Mouse (Mus musculus): ENCODE results near the gene Slc35e3. TPM values are rescaled to one million over a fixed set of nuclear protein-coding genes. Genes with fewer than 3 reads are reported as not detected.
"Not testable (repeated sequence)": the region's sequence is repeated elsewhere in the genome, so short reads cannot be mapped to it uniquely, and the experiment has no call there.

Gene Slc35e3
- polyA plus RNA-seq, 1 experiment, result 11.8 TPM

- Histone ChIP-seq H3K4me1 (ENCODE audit: control insufficient read depth, insufficient read depth, insufficient read length, low read length) (peaks cover 2% of the 10 kb centered on the region; the same call in 1 of the 2 replicates), H3K4me3 (ENCODE audit: insufficient read depth, low read depth, low read length) (no peak overlapping the region), H3K27ac (replicated peaks; ENCODE audit: low read depth, low read length) (no peak overlapping the region)
These were observed 7.1 kb downstream of the Slc35e3 start for GRCm38 (mm10) chr10:117738928-117739647.

- Histone ChIP-seq H3K4me1 (ENCODE audit: control insufficient read depth, insufficient read depth, insufficient read length, low read length) (no peaks in the 10 kb centered on the region), H3K4me3 (ENCODE audit: insufficient read depth, low read depth, low read length) (no peak overlapping the region), H3K27ac (replicated peaks; ENCODE audit: low read depth, low read length) (no peak overlapping the region)
These were observed 7.8 kb downstream of the Slc35e3 start for GRCm38 (mm10) chr10:117738140-117738921.

DNA sequence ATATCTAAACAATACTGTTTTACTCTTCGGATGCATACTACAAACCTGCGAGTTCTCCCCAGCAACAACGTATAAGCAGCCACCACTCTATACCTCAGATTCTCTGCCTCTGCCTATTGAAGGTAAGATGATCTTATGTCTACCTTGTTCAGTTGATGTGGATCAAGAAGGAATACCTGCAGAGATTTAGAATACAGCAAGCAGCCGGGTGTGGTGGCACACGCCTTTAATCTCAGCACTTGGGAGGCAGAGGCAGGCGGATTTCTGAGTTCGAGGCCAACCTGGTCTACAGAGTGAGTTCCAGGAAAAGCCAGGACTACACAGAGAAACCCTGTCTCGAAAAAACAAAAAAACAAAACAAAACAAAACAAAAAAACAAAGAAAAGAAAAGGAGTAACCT, 8.7 kb downstream of the Slc35e3 start:
- not testable (repeated sequence) for H3K27ac ChIP-seq (replicated peaks; ENCODE audit: low read depth, low read length); H3K4me1 ChIP-seq (ENCODE audit: control insufficient read depth, insufficient read depth, insufficient read length, low read length)

GRCm38 (mm10) chr10:117737075-117737474, 9.1 kb downstream of the Slc35e3 start:
- Histone ChIP-seq H3K4me3 (ENCODE audit: insufficient read depth, low read depth, low read length) (no peak overlapping the region), H3K4me1 (ENCODE audit: control insufficient read depth, insufficient read depth, insufficient read length, low read length) (no peaks in the 10 kb centered on the region), H3K27ac (replicated peaks; ENCODE audit: low read depth, low read length) (no peak overlapping the region)

More for the DNA sequence above, 8.7 kb downstream of the Slc35e3 start:
- H3K4me3 ChIP-seq (ENCODE audit: insufficient read depth, low read depth, low read length), result not testable (repeated sequence)

- Histone ChIP-seq H3K4me1 (ENCODE audit: control insufficient read depth, insufficient read depth, insufficient read length, low read length) (no peaks in the 10 kb centered on the region), H3K27ac (replicated peaks; ENCODE audit: low read depth, low read length) (no peak overlapping the region), H3K4me3 (ENCODE audit: insufficient read depth, low read depth, low read length) (no peak overlapping the region)
These were observed 9.6 kb downstream of the Slc35e3 start for GRCm38 (mm10) chr10:117736573-117736972.

- not testable (repeated sequence) for H3K4me1 ChIP-seq (ENCODE audit: control insufficient read depth, insufficient read depth, insufficient read length, low read length); H3K27ac ChIP-seq (replicated peaks; ENCODE audit: low read depth, low read length)
These were observed 10.8 kb downstream of the Slc35e3 start for GRCm38 (mm10) chr10:117735396-117735795.

GRCm38 (mm10) chr10:117734104-117734852, 11.9 kb downstream of the Slc35e3 start:
- H3K4me1 ChIP-seq (ENCODE audit: control insufficient read depth, insufficient read depth, insufficient read length, low read length); H3K27ac ChIP-seq (replicated peaks; ENCODE audit: low read depth, low read length); H3K4me3 ChIP-seq (ENCODE audit: insufficient read depth, low read depth, low read length): not testable (repeated sequence)

More at GRCm38 (mm10) chr10:117735396-117735795, 10.8 kb downstream of the Slc35e3 start:
- not testable (repeated sequence) for H3K4me3 ChIP-seq (ENCODE audit: insufficient read depth, low read depth, low read length)

- H3K4me1 ChIP-seq (ENCODE audit: control insufficient read depth, insufficient read depth, insufficient read length, low read length); H3K4me3 ChIP-seq (ENCODE audit: insufficient read depth, low read depth, low read length); H3K27ac ChIP-seq (replicated peaks; ENCODE audit: low read depth, low read length): not testable (repeated sequence)
These were observed 12.5 kb downstream of the Slc35e3 start for GRCm38 (mm10) chr10:117733626-117734025.

DNA sequence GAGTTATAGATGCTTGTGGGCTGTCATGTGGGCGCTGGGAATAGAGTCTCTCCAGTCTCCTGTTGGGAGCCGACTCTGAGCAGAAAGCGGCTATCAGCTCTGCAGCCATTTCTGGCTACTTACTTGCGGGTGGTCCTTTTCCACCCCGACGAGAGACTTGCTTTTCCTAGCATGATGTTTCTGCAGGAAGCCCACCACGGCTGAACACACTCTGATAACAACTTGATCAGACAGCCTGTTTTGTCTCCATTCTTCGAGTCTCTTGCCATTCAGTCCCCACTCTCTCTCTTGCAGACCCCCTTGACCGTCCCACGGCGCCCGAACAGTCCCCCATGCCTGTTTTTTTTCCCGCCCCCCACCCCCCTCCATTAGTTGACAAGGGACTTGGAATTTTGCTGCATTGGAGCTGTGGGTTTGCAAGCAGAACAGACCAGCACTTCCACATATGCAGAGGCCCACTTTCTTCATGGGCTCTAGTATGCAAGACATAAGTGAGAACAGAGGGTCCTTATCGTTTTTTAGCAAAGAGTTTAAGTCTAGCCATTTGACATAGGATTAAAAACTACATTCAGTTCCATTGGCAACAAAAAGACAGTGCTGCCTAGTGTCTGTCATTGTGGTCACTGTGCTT, 13.1 kb downstream of the Slc35e3 start:
- Histone ChIP-seq H3K4me1 (ENCODE audit: control insufficient read depth, insufficient read depth, insufficient read length, low read length) (no peaks in the 10 kb centered on the region), H3K27ac (replicated peaks; ENCODE audit: low read depth, low read length) (no peak overlapping the region), H3K4me3 (ENCODE audit: insufficient read depth, low read depth, low read length) (no peak overlapping the region)

- H3K27ac ChIP-seq (replicated peaks; ENCODE audit: low read depth, low read length), result no peak overlapping the region
- no peaks in the 10 kb centered on the region for H3K4me1 ChIP-seq (ENCODE audit: control insufficient read depth, insufficient read depth, insufficient read length, low read length)
- no peak overlapping the region for H3K4me3 ChIP-seq (ENCODE audit: insufficient read depth, low read depth, low read length)
These were observed 14.0 kb downstream of the Slc35e3 start for GRCm38 (mm10) chr10:117732184-117732583.

DNA sequence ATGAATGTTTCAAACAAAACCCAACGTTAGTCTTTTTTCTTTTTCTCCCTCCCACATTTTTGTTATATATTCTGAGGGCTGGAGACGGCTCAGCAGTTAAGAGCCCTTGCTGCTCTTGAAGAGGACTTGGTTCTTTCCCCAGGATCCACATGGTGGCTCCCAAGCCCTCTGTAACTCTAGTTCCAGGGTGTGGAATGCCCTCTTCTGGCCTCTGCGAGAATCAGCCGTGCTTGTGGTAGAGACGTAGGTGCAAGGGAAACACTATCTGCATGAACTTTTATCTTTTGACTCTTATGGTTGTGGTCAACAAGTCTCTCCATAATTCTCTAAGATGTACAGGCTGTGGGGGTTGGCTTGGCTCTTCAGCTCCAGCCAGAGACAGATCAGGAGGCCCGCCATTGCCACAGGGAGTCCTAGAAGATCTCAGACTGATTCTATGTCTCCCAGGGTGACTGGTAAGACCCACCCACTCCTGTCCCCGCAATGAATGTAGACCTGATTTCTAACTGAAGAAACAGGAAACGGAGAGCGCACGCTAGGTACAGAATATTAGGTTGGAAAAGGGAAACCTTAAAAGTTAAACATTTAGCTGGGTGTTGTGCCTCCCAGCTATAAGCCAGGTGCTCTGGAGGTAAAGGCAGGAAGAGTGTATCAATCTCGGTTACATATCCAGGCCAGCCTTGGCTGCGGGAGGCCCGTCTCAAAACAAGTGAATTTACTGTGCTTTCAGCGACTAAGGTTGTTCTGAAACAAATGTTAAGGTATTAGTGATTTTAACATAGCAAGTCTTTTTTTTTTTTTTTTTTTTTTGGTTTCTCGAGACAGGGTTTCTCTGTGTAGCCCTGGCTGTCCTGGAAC, 14.7 kb downstream of the Slc35e3 start:
- H3K4me3 ChIP-seq (ENCODE audit: insufficient read depth, low read depth, low read length), result no peak overlapping the region
- H3K4me1 ChIP-seq (ENCODE audit: control insufficient read depth, insufficient read depth, insufficient read length, low read length), result no peaks in the 10 kb centered on the region
- H3K27ac ChIP-seq (replicated peaks; ENCODE audit: low read depth, low read length), result no peak overlapping the region

DNA sequence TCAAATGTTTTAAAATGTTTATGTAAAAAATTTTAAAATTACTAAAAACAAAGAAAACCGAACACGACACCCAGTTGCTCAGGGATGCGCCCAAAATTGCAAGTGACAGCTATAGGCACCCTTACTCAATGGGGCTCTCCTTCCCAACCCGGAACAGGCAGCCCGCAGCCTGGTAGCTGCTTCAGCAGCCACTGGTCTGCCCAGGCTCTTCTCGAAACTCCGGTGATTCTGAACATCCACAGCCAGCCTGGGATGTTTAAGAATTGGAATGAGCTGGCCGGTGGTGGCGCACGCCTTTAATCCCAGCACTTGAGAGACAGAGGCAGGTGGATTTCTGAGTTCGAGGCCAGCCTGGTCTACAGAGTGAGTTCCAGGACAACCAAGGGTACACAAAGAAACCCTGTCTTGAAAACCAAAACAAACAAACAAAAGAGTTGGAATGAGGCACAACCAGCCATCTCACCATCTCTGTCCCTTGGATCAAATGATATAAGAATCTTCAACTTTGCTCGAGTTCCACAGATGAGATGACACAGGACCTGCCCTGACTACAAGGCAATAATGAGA, 15.4 kb downstream of the Slc35e3 start:
- H3K4me1 ChIP-seq (ENCODE audit: control insufficient read depth, insufficient read depth, insufficient read length, low read length), result no peaks in the 10 kb centered on the region
- H3K27ac ChIP-seq (replicated peaks; ENCODE audit: low read depth, low read length), result no peak overlapping the region
- no peak overlapping the region for H3K4me3 ChIP-seq (ENCODE audit: insufficient read depth, low read depth, low read length)

- no peak overlapping the region for H3K27ac ChIP-seq (replicated peaks; ENCODE audit: low read depth, low read length)
- no peak overlapping the region for H3K4me3 ChIP-seq (ENCODE audit: insufficient read depth, low read depth, low read length)
- H3K4me1 ChIP-seq (ENCODE audit: control insufficient read depth, insufficient read depth, insufficient read length, low read length), result no peaks in the 10 kb centered on the region
These were observed 16.0 kb downstream of the Slc35e3 start for GRCm38 (mm10) chr10:117730140-117730539.
